Mouse (Mus musculus): Measurements from ENCODE around the gene Imp3. TPM values are rescaled to one million over a fixed set of nuclear protein-coding genes. Genes with fewer than 3 reads are reported as not detected.

The Imp3 gene
- total RNA-seq (2014; fragmentation: Nextera tagmentation) (42.1 and 49.6 TPM in 2 replicates), total RNA-seq (2017) (67.1 and 72.5 TPM in 2 replicates), polyA plus RNA-seq (2012) (61.8 and 68.6 TPM in 2 replicates)

GRCm38 (mm10) chr9:56937223-56938160, at the start of gene Imp3:
TSS of gene Imp3 (plus strand) at chr9:56937475.
- peaks cover 4% of the 10 kb centered on the region; the same call in 1 of the 2 replicates for H3K9me3 ChIP-seq (replicated peaks)
- ATAC-seq (ENCODE audit: extremely low read depth, insufficient number of reproducible peaks, low FRiP score, poor library complexity, severe bottlenecking) (peak; percentile 82), DNase-seq (ENCODE audit: low spot score) (peak; percentile 94)
- peaks cover 32% of the 10 kb centered on the region for H3K36me3 ChIP-seq (replicated peaks)
- peaks cover 23% of the 10 kb centered on the region for H3K4me1 ChIP-seq (ENCODE audit: insufficient read depth, low read depth, low read length)
- TF ChIP-seq CTCF (IDR thresholded peaks at IDR 0.05; ENCODE audit: low read depth, low read length) (no peak), TAL1 (conservative IDR thresholded peaks at IDR 0.05; ENCODE audit: low read depth, low read length) (no peak), GATA2 (IDR thresholded peaks at IDR 0.05; ENCODE audit: borderline replicate concordance, low read depth, low read length) (no peak), POLR2AphosphoS5 (IDR thresholded peaks at IDR 0.05; ENCODE audit: insufficient replicate concordance, low read depth, low read length) (no peak), GATA1 (IDR thresholded peaks at IDR 0.05; ENCODE audit: borderline replicate concordance, low read length) (no peak)
- H3K27me3 ChIP-seq (ENCODE audit: insufficient read depth, low read length): no peaks in the 10 kb centered on the region
- peak within 1 kb of the TSS; percentile 94 for H3K4me3 ChIP-seq (ENCODE audit: low read depth, low read length)

GRCm38 (mm10) chr9:56887581-56887980, 49.7 kb upstream of the Imp3 start:
- Histone ChIP-seq H3K4me1 (ENCODE audit: insufficient read depth, low read depth, low read length) (peaks cover 18% of the 10 kb centered on the region), H3K9me3 (replicated peaks) (no peaks in the 10 kb centered on the region), H3K36me3 (replicated peaks) (no peaks in the 10 kb centered on the region), H3K27me3 (ENCODE audit: insufficient read depth, low read length) (peaks cover 41% of the 10 kb centered on the region; the same call in 1 of the 2 replicates), H3K4me3 (ENCODE audit: low read depth, low read length) (no peak overlapping the region)
- no peak for ATAC-seq (ENCODE audit: extremely low read depth, insufficient number of reproducible peaks, low FRiP score, poor library complexity, severe bottlenecking)
- TF ChIP-seq TAL1 (conservative IDR thresholded peaks at IDR 0.05; ENCODE audit: low read depth, low read length): no peak
- no peak for TF ChIP-seq CTCF (IDR thresholded peaks at IDR 0.05; ENCODE audit: low read depth, low read length)
- no peak for TF ChIP-seq POLR2AphosphoS5 (IDR thresholded peaks at IDR 0.05; ENCODE audit: insufficient replicate concordance, low read depth, low read length)
- no peak for TF ChIP-seq GATA2 (IDR thresholded peaks at IDR 0.05; ENCODE audit: borderline replicate concordance, low read depth, low read length)
- TF ChIP-seq GATA1 (IDR thresholded peaks at IDR 0.05; ENCODE audit: borderline replicate concordance, low read length): no peak
- no peak for DNase-seq (ENCODE audit: low spot score)

- TF ChIP-seq CTCF (IDR thresholded peaks at IDR 0.05; ENCODE audit: low read depth, low read length): peak; percentile 86
- no peak for TF ChIP-seq GATA1 (IDR thresholded peaks at IDR 0.05; ENCODE audit: borderline replicate concordance, low read length)
- peak overlapping the region; percentile 52; the same call in 1 of the 2 replicates for H3K4me3 ChIP-seq (ENCODE audit: low read depth, low read length)
- ATAC-seq (ENCODE audit: extremely low read depth, insufficient number of reproducible peaks, low FRiP score, poor library complexity, severe bottlenecking) (no peak; the same call in 1 of the 2 replicates), DNase-seq (ENCODE audit: low spot score) (peak; percentile 63)
- no peaks in the 10 kb centered on the region for H3K36me3 ChIP-seq (replicated peaks)
- H3K4me1 ChIP-seq (ENCODE audit: insufficient read depth, low read depth, low read length): peaks cover 21% of the 10 kb centered on the region
- peaks cover 51% of the 10 kb centered on the region for H3K27me3 ChIP-seq (ENCODE audit: insufficient read depth, low read length)
- H3K9me3 ChIP-seq (replicated peaks): no peaks in the 10 kb centered on the region
Measured at GRCm38 (mm10) chr9:56889817-56890216, 47.5 kb upstream of the Imp3 start.

GRCm38 (mm10) chr9:56890522-56891250, 46.6 kb upstream of the Imp3 start:
- Histone ChIP-seq H3K27me3 (ENCODE audit: insufficient read depth, low read length) (peaks cover 51% of the 10 kb centered on the region), H3K4me1 (ENCODE audit: insufficient read depth, low read depth, low read length) (peaks cover 21% of the 10 kb centered on the region), H3K9me3 (replicated peaks) (no peaks in the 10 kb centered on the region), H3K36me3 (replicated peaks) (no peaks in the 10 kb centered on the region), H3K4me3 (ENCODE audit: low read depth, low read length) (no peak overlapping the region)
- TF ChIP-seq POLR2AphosphoS5 (IDR thresholded peaks at IDR 0.05; ENCODE audit: insufficient replicate concordance, low read depth, low read length) (no peak), GATA1 (IDR thresholded peaks at IDR 0.05; ENCODE audit: borderline replicate concordance, low read length) (no peak), GATA2 (IDR thresholded peaks at IDR 0.05; ENCODE audit: borderline replicate concordance, low read depth, low read length) (no peak), TAL1 (conservative IDR thresholded peaks at IDR 0.05; ENCODE audit: low read depth, low read length) (no peak), CTCF (IDR thresholded peaks at IDR 0.05; ENCODE audit: low read depth, low read length) (no peak)
- ATAC-seq (ENCODE audit: extremely low read depth, insufficient number of reproducible peaks, low FRiP score, poor library complexity, severe bottlenecking): no peak
- no peak for DNase-seq (ENCODE audit: low spot score)

GRCm38 (mm10) chr9:56891517-56892011, 45.7 kb upstream of the Imp3 start:
- ATAC-seq (ENCODE audit: extremely low read depth, insufficient number of reproducible peaks, low FRiP score, poor library complexity, severe bottlenecking) (no peak), DNase-seq (ENCODE audit: low spot score) (peak; percentile 75)
- Histone ChIP-seq H3K27me3 (ENCODE audit: insufficient read depth, low read length) (peaks cover 55% of the 10 kb centered on the region), H3K9me3 (replicated peaks) (no peaks in the 10 kb centered on the region), H3K36me3 (replicated peaks) (no peaks in the 10 kb centered on the region), H3K4me1 (ENCODE audit: insufficient read depth, low read depth, low read length) (peaks cover 21% of the 10 kb centered on the region), H3K4me3 (ENCODE audit: low read depth, low read length) (no peak overlapping the region)
- no peak for TF ChIP-seq GATA1 (IDR thresholded peaks at IDR 0.05; ENCODE audit: borderline replicate concordance, low read length)
- TF ChIP-seq CTCF (IDR thresholded peaks at IDR 0.05; ENCODE audit: low read depth, low read length): peak; percentile 65
- no peak for TF ChIP-seq TAL1 (conservative IDR thresholded peaks at IDR 0.05; ENCODE audit: low read depth, low read length)
- no peak for TF ChIP-seq POLR2AphosphoS5 (IDR thresholded peaks at IDR 0.05; ENCODE audit: insufficient replicate concordance, low read depth, low read length)

- Histone ChIP-seq H3K27me3 (ENCODE audit: insufficient read depth, low read length) (peaks cover 55% of the 10 kb centered on the region), H3K4me3 (ENCODE audit: low read depth, low read length) (no peak overlapping the region), H3K4me1 (ENCODE audit: insufficient read depth, low read depth, low read length) (peaks cover 21% of the 10 kb centered on the region), H3K36me3 (replicated peaks) (no peaks in the 10 kb centered on the region), H3K9me3 (replicated peaks) (no peaks in the 10 kb centered on the region)
- no peak for ATAC-seq (ENCODE audit: extremely low read depth, insufficient number of reproducible peaks, low FRiP score, poor library complexity, severe bottlenecking)
- DNase-seq (ENCODE audit: low spot score): no peak
- TF ChIP-seq GATA1 (IDR thresholded peaks at IDR 0.05; ENCODE audit: borderline replicate concordance, low read length): no peak
- TF ChIP-seq POLR2AphosphoS5 (IDR thresholded peaks at IDR 0.05; ENCODE audit: insufficient replicate concordance, low read depth, low read length): no peak
- no peak for TF ChIP-seq TAL1 (conservative IDR thresholded peaks at IDR 0.05; ENCODE audit: low read depth, low read length)
- TF ChIP-seq GATA2 (IDR thresholded peaks at IDR 0.05; ENCODE audit: borderline replicate concordance, low read depth, low read length): no peak
- TF ChIP-seq CTCF (IDR thresholded peaks at IDR 0.05; ENCODE audit: low read depth, low read length): no peak
Measured at GRCm38 (mm10) chr9:56892111-56892510, 45.2 kb upstream of the Imp3 start.

Data from G1E (cell line).